Mouse (Mus musculus) liver, adult 2 months (tissue): ENCODE results near the gene Cc2d1a.

Experiments used
- CTCF ChIP-seq: fragments of 200-500 bp; IDR thresholded peaks from 2 replicates; pipeline ENCODE4 v1.5.1; 2011; ENCODE audit warnings: low read depth, low read length, control low read depth
- POLR2A ChIP-seq: fragments of 200-500 bp; IDR thresholded peaks from 2 replicates; pipeline ENCODE4 v1.6.1; 2011; ENCODE audit warnings: low read length, control low read depth; ENCODE audit not compliant: insufficient read depth; ENCODE audit errors: extremely low read depth

DNA sequence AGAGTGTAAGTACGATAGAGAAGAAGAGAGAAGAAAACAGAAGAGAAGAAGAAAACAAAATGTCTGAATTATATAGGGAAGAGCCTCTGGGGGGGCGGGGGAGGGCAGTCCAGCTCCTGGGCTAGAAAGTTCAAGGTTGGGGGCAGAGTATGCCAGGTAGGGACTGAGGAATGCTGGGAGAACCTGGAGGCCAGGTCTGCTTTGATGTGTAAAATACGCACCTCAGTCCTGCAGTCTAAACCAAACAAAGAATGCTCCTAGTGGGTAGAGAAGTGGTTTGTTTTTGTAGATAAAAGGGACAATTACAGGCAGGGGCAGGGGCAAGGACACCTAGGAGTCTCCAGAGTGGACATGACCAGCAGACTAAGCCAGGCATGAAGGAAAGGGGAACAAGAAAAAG is 29.7 kb upstream of the Cc2d1a start:
- TF ChIP-seq CTCF, result no peak
- no peak for TF ChIP-seq POLR2A
